In the genomic region with DNA sequence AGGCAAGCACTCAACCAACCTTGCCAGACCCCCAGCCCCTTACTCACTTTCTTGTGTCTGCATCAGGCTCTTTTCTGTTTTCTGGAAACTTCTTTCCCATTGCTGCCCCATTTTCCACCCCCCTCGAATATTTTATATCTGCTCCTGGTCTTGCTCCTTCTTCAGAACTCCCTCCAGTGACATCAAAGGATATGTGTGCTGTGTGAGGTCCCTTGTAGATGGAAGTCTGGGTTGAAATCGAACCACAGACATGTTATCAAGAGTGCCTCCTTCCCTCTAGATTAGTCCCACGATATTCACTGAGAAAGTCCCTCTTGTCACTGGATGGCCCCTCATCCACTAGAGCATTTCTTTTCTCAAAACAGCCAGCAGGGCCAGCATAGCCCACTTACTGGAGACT, we compare ENCODE assay signal across 12 mouse cellular contexts.
"Had no signal": no experiment of that assay in that cellular context is flagged by ENCODE, and none has a peak within 500 bp of the region (broad histone marks: within the 10 kb centered on the region; RNA-seq: fewer than 3 reads in every experiment).

No protein-coding gene starts in this region.

- H3K4me3 ChIP-seq: kidney, embryonic 15.5 days; left cerebral cortex, adult 2 months; limb, embryonic 15.5 days; liver, embryonic 12.5 days; lung, embryonic 15.5 days; neural tube, embryonic 13.5 days; stomach, embryonic 15.5 days had no signal

- H3K27me3 ChIP-seq: kidney, embryonic 15.5 days; limb, embryonic 15.5 days; lung, embryonic 15.5 days; neural tube, embryonic 13.5 days; stomach, embryonic 15.5 days had no signal

- H3K9me3 ChIP-seq: kidney, embryonic 15.5 days; limb, embryonic 15.5 days; liver, embryonic 12.5 days; lung, embryonic 15.5 days; neural tube, embryonic 13.5 days; stomach, embryonic 15.5 days had no signal

- H3K4me1 ChIP-seq: liver, embryonic 12.5 days had no signal

- H3K4me2 ChIP-seq: kidney, embryonic 15.5 days; limb, embryonic 15.5 days; liver, embryonic 12.5 days; lung, embryonic 15.5 days; neural tube, embryonic 13.5 days; stomach, embryonic 15.5 days had no signal

- H3K36me3 ChIP-seq: kidney, embryonic 15.5 days; limb, embryonic 15.5 days; liver, embryonic 12.5 days; lung, embryonic 15.5 days; neural tube, embryonic 13.5 days; stomach, embryonic 15.5 days had no signal

- DNase-seq: retina, postnatal 1 day; thymus, adult 2 months; thymus, postnatal 36 days had no signal

- H3K27ac ChIP-seq: kidney, embryonic 15.5 days; left cerebral cortex, adult 2 months; limb, embryonic 15.5 days; liver, embryonic 12.5 days; lung, embryonic 15.5 days; neural tube, embryonic 13.5 days; stomach, embryonic 15.5 days had no signal

- H3K9ac ChIP-seq: kidney, embryonic 15.5 days; limb, embryonic 15.5 days; liver, embryonic 12.5 days; lung, embryonic 15.5 days; neural tube, embryonic 13.5 days; stomach, embryonic 15.5 days had no signal

- ATAC-seq: intestine, embryonic 16.5 days; liver, embryonic 12.5 days; midbrain, embryonic 16.5 days had no signal
